Mouse (Mus musculus) intestine, embryonic 16.5 days (tissue): ENCODE results near the gene Nemf. TPM values are rescaled to one million over a fixed set of nuclear protein-coding genes. Genes with fewer than 3 reads are reported as not detected.

Experiments used
- ATAC-seq: fragments of 200-750 bp; cut with Nextera tagmentation; 2 replicates; pipeline ENCODE4 v1.8.0; 2017; ENCODE audit warnings: moderate TSS enrichment, moderate library complexity
- H3K27ac ChIP-seq: fragments of 300-500 bp; sonication (generic); 2 replicates; pipeline ENCODE4 v1.5.1; 2014; ENCODE audit warnings: mild to moderate bottlenecking, low read length
- H3K27me3 ChIP-seq: fragments of 300-500 bp; sonication (generic); replicated peaks from 2 replicates; pipeline ENCODE4 v1.6.1; 2014; ENCODE audit warnings: low read length, control low read depth, mixed read lengths; ENCODE audit not compliant: control insufficient read depth, insufficient read depth
- H3K36me3 ChIP-seq: fragments of 300-500 bp; sonication (generic); 2 replicates; pipeline ENCODE4 v1.6.1; 2014; ENCODE audit warnings: low read length, control low read depth; ENCODE audit not compliant: control insufficient read depth, insufficient read depth
- H3K4me1 ChIP-seq: fragments of 300-500 bp; sonication (generic); 2 replicates; pipeline ENCODE4 v1.6.1; 2014; ENCODE audit warnings: low read length, control low read depth, mixed read lengths; ENCODE audit not compliant: control insufficient read depth, insufficient read depth
- H3K4me2 ChIP-seq: fragments of 300-500 bp; sonication (generic); 2 replicates; pipeline ENCODE4 v1.6.1; 2014; ENCODE audit warnings: low read depth, low read length, control low read depth
- H3K4me3 ChIP-seq: fragments of 300-500 bp; sonication (generic); 2 replicates; pipeline ENCODE4 v1.5.1; 2014; ENCODE audit warnings: mild to moderate bottlenecking, low read length
- H3K9ac ChIP-seq: fragments of 300-500 bp; sonication (generic); 2 replicates; pipeline ENCODE4 v1.6.1; 2014; ENCODE audit warnings: low read depth, low read length
- H3K9me3 ChIP-seq: fragments of 300-500 bp; sonication (generic); 2 replicates; pipeline ENCODE4 v1.6.1; 2016; ENCODE audit warnings: low read length, control low read depth; ENCODE audit not compliant: control insufficient read depth
- WGBS: fragments of 180-500 bp; shearing (Covaris S2); extraction: QIAGEN DNeasy Blood & Tissue Kit; methylation state at CpG from one replicate; pipeline ENCODE4 v1.1.7; 2014; 5-methylcytosine and 5-hydroxymethylcytosine counted together
- polyA plus RNA-seq: library from polyadenylated mRNA; unstranded; fragments of >200 nt; fragmentation: Nextera tagmentation; extraction: Ambion mirVana; gene quantifications from 2 replicates; pipeline ENCODE4 v1.2.1, GENCODE M21; 2015

Nemf gene
- 56.3 and 66.2 TPM in 2 replicates for polyA plus RNA-seq

GRCm38 (mm10) chr12:69356546-69357299 is at the start of gene Nemf:
Gene Nemf, minus strand, starts transcription at chr12:69357165.
- H3K4me2 ChIP-seq: peak within 1 kb of the TSS; percentile 67
- H3K27ac ChIP-seq: peak within 1 kb of the TSS; percentile 66
- H3K4me1 ChIP-seq: no peaks in the 10 kb centered on the region
- no peaks in the 10 kb centered on the region for H3K27me3 ChIP-seq
- H3K9ac ChIP-seq: peak within 1 kb of the TSS; percentile 94
- H3K9me3 ChIP-seq: no peaks in the 10 kb centered on the region
- H3K36me3 ChIP-seq: 0 out of 2 replicates have a peak, but pooled peaks cover 3% of the 10 kb centered on the region
- H3K4me3 ChIP-seq: peak within 1 kb of the TSS; percentile 94
- peak; percentile 57 for ATAC-seq
- under 1% methylated on average over 46 of the region's 50 CpGs for WGBS

- Histone ChIP-seq H3K9me3 (no peaks in the 10 kb centered on the region), H3K27ac (no peak overlapping the region), H3K36me3 (no peaks in the 10 kb centered on the region), H3K4me2 (no peak overlapping the region), H3K4me3 (no peak overlapping the region), H3K9ac (no peak overlapping the region), H3K27me3 (no peaks in the 10 kb centered on the region), H3K4me1 (no peaks in the 10 kb centered on the region)
- no peak for ATAC-seq
- WGBS: 90% methylated on average over 13 of the region's 13 CpGs
Measured at GRCm38 (mm10) chr12:69402594-69403167, 45.7 kb upstream of the Nemf start.

- no peak for ATAC-seq
- Histone ChIP-seq H3K27me3 (no peaks in the 10 kb centered on the region), H3K4me3 (no peak overlapping the region), H3K9me3 (no peaks in the 10 kb centered on the region), H3K4me2 (no peak overlapping the region), H3K27ac (no peak overlapping the region), H3K9ac (no peak overlapping the region), H3K36me3 (no peaks in the 10 kb centered on the region), H3K4me1 (no peaks in the 10 kb centered on the region)
- WGBS: 49% methylated on average over 9 of the region's 9 CpGs
Measured at GRCm38 (mm10) chr12:69402100-69402499, 45.1 kb upstream of the Nemf start.

DNA sequence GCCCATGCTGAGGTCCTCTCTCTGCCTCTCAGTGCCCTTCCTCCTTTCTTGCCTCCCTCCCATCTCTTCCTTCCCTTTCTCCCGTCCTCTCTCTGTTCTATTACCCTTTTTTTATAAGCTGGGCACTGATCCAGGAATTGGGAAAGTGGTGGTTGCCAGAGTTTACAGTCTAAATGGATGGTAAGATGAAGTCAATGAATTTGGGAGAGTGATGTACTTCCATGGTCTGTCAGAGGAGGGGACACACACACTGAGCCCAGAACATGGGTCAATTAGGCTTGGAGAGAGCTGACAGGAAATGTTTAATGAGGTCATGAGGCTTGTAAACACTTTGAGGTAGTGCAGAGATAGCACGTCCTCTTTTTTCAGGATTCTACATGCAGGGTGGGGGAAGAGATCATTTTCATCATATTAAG is 43.9 kb upstream of the Nemf start:
- H3K9ac ChIP-seq: no peak overlapping the region
- no peaks in the 10 kb centered on the region for H3K27me3 ChIP-seq
- H3K4me2 ChIP-seq: no peak overlapping the region
- WGBS: 16% methylated on average over 2 of the region's 2 CpGs
- H3K4me3 ChIP-seq: no peak overlapping the region
- no peaks in the 10 kb centered on the region for H3K9me3 ChIP-seq
- no peaks in the 10 kb centered on the region for H3K4me1 ChIP-seq
- ATAC-seq: no peak
- H3K27ac ChIP-seq: no peak overlapping the region
- H3K36me3 ChIP-seq: no peaks in the 10 kb centered on the region

DNA sequence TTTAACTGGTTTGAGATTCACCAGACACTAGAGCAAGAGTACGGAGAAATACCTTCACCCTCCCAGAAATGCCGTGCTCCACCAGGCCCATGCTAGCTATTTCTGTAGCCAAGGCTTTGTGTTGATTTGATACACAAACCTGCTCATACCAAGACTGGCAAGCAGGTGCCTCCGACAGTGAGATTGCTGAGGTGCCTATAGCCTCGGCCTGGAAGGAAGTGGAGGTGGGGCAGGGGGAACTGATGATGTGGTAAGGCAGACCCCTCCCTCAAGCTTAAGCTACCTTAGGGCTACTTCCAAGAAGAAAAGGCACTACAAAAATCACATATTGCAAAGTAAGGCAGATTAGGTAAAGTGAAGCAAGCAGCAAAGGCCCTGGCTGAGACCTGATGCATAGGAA is 43.4 kb upstream of the Nemf start:
- Histone ChIP-seq H3K4me3 (no peak overlapping the region), H3K9ac (no peak overlapping the region), H3K4me2 (no peak overlapping the region), H3K36me3 (no peaks in the 10 kb centered on the region), H3K9me3 (no peaks in the 10 kb centered on the region), H3K4me1 (no peaks in the 10 kb centered on the region), H3K27me3 (no peaks in the 10 kb centered on the region), H3K27ac (no peak overlapping the region)
- WGBS: 76% methylated on average over 4 of the region's 4 CpGs
- no peak for ATAC-seq

GRCm38 (mm10) chr12:69394456-69394855 is 37.5 kb upstream of the Nemf start:
- no peaks in the 10 kb centered on the region for H3K36me3 ChIP-seq
- no peaks in the 10 kb centered on the region for H3K9me3 ChIP-seq
- no peak overlapping the region for H3K4me3 ChIP-seq
- no peaks in the 10 kb centered on the region for H3K27me3 ChIP-seq
- H3K27ac ChIP-seq: no peak overlapping the region
- 84% methylated on average over 6 of the region's 6 CpGs for WGBS
- no peak for ATAC-seq
- H3K9ac ChIP-seq: no peak overlapping the region
- no peaks in the 10 kb centered on the region for H3K4me1 ChIP-seq
- no peak overlapping the region for H3K4me2 ChIP-seq

GRCm38 (mm10) chr12:69393076-69393475 is 36.1 kb upstream of the Nemf start:
- Histone ChIP-seq H3K27ac (no peak overlapping the region), H3K4me3 (no peak overlapping the region), H3K27me3 (no peaks in the 10 kb centered on the region), H3K4me1 (no peaks in the 10 kb centered on the region), H3K36me3 (no peaks in the 10 kb centered on the region), H3K9me3 (no peaks in the 10 kb centered on the region), H3K9ac (no peak overlapping the region), H3K4me2 (no peak overlapping the region)
- 78% methylated on average over 10 of the region's 10 CpGs for WGBS
- no peak for ATAC-seq

DNA sequence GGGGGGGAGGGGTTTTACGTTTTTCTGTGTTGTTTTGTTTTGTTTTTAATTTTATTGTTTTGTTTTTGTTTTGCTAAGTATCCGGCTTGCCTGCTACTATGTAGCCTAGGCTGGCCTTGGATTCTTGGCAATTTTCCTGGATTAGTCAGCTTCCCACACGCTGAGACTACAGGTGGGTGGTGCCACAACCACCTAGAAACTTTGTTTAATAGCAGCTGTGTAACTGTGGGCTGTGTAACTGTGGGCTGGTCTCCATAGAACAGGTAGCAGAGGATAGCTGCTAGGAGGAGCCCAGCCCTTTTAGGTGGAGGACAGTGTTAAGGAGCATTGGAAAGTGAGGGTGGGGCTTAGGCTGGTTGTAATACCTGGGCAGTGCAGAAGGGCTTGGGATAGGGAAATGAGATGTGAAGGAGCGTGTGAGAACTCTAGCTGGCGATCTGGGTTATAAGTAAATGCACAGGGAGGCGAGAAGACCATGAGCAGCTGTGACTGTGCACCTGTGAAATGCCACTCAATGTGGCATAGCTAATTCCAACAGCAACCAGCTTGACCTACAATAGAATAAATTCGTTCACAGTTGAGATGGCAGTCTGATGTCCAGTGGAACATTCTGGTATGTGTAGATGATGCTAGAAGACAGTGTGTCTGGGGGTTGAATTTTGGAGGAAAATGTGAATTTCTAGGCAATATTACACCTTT is 33.2 kb upstream of the Nemf start:
- no peaks in the 10 kb centered on the region for H3K9me3 ChIP-seq
- no peak overlapping the region for H3K9ac ChIP-seq
- 71% methylated on average over 7 of the region's 7 CpGs for WGBS
- H3K36me3 ChIP-seq: no peaks in the 10 kb centered on the region
- no peak overlapping the region for H3K4me2 ChIP-seq
- no peaks in the 10 kb centered on the region for H3K4me1 ChIP-seq
- H3K27me3 ChIP-seq: no peaks in the 10 kb centered on the region
- no peak overlapping the region for H3K4me3 ChIP-seq
- no peak overlapping the region for H3K27ac ChIP-seq
- no peak for ATAC-seq

GRCm38 (mm10) chr12:69389273-69389938 is 32.4 kb upstream of the Nemf start:
- H3K4me3 ChIP-seq: no peak overlapping the region
- no peaks in the 10 kb centered on the region for H3K36me3 ChIP-seq
- no peaks in the 10 kb centered on the region for H3K4me1 ChIP-seq
- no peak overlapping the region for H3K9ac ChIP-seq
- ATAC-seq: no peak
- H3K27me3 ChIP-seq: no peaks in the 10 kb centered on the region
- no peak overlapping the region for H3K4me2 ChIP-seq
- H3K27ac ChIP-seq: no peak overlapping the region
- 68% methylated on average over 7 of the region's 7 CpGs for WGBS
- no peaks in the 10 kb centered on the region for H3K9me3 ChIP-seq
